Mouse (Mus musculus): ENCODE measurements at regions not wholly inside any gene's neighbourhood (a gene's known extent, or its start where the extent isn't known, plus 50 kb on each side); places are given as distances from the start of the nearest gene placed in this dataset.

DNA sequence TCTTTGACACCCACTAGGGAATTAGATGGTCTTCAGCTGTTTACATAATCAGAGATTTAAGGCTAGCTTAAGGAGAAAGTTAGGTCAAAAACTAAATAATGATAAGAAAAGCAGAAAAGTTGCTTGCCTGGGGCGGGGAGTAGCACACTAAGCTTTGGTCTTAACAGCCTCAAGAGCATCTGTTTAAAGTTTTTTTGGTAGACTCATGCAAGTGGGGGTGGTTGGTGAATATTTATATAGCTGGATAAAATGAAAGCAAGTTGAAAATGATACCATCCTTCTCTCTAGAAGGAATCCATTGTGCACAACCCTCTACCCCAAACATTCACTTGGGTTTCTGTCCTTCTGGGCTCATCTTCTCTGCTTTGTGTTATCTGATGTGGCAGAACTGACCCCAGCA is 85.3 kb upstream of the Lifr start:
- DNase-seq: no peak

DNA sequence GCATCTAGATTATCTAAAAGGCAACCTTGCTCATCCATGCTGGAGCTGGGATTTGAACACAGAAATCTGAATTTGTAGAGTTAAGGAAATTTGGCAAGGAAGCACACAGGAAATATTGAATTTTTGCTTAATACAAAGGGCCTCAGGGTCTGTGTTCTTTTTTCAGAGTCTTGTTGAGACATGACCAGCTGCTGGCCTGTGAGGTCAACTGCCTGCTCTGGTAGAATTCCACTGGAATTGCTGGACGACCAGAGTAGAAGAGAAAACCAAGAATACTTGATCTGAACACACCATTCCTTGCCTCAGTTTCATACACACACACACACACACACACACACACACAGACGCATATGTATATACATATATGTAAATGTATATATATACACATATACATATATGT is 84.1 kb upstream of the Lifr start:
- no peak for DNase-seq

DNA sequence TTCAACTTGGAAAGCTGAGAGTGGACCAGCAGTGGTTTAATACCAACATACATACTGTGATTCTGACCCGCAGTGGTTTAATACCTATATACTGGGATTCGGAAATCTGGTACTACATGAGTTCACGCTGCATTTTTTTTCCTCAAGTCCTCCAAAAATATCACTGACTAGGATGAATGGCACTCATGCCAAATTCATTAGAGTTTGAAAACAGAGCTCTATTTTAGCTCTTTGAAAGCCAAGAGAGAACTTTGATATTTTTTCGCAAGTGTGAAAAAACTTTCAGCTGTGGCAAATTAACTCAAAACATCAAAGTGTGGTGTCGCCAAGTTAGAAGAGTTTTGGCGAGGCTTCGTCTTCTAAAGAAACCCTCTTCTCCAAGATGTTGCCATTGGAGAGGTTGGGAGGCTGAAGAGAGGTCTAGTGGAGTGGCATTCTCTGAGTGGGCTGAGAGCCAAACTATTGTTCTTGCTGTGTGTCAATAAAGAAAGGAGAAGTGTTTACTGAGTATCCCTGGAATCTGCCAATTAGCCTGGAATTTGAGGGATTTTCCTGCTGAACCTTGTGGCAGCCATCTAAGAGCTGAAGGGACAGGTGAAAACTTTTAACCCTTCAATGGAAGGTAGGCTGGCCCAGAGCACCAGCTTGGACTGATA is 81.6 kb upstream of the Lifr start:
- DNase-seq: no peak

DNA sequence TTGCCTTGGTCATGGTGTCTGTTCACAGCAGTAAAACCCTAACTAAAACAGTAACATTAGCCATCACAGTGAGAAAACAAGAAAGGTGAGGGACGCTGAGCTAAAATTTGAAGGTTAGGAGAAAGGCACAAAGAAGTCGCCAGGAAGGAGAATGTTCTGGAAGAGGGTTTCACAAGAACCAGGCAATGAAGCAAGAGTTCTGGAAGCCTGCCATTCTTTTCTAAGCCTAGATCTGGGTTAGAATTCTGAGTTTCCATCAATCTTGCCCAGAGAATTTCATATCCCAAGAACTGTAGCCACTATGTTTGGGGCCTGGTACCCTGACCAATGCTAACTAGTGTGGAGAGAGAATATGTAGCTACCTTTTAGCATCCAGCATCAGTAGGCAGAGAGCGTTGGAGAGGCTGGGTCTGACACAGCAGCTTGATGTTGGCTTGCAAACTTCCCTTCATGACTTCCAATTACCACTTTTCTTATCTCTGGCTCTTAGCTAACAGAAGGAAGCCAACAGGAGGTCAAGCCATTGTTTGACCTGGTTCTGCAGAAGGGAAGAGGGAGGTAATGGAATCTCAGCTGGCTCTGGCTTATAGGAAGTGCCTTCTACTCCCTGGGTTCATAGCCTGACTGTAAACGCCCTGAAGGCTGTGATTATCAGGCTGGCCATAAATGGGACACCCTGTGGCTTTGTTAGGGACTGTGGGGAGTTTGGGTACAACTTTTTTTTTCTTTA is 79.3 kb upstream of the Lifr start:
- DNase-seq: no peak

DNA sequence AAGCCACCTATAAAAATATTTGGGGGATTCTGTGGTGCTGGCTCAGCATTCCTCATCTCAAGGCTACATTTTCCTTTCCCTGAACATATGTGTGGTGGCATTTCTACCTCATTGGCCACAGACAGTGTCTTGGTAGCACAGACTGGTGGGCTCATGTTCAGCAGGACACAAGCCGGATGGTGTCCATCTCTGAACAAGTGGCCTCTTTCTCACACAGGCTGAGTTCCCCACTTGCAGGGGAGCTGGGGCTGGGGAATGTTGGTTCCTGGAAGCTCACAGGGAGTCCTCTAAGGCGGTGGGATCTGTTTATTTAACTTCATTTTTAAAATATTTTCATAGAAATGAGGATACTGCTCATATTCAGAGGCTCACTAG is 78.7 kb upstream of the Lifr start:
- DNase-seq: no peak

DNA sequence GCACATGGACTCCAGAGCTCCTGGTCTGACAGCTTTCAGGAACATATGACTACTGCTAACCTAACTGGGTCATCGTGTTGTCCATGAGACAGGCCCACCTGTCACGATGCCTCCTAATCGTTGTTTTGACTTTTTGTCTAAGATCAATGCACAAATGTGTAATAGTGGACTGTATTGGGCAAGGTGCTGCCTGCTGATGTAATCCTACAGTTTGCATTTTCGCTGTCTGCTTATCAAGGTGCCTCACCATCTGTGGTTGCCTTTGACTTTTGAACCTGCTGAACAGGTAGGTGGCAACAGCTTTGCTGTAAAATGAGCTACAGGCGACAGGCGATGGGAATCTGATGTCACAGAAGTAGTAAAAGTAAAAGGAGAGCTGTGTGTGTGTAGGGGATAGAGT is 78.0 kb upstream of the Lifr start:
- DNase-seq: no peak

DNA sequence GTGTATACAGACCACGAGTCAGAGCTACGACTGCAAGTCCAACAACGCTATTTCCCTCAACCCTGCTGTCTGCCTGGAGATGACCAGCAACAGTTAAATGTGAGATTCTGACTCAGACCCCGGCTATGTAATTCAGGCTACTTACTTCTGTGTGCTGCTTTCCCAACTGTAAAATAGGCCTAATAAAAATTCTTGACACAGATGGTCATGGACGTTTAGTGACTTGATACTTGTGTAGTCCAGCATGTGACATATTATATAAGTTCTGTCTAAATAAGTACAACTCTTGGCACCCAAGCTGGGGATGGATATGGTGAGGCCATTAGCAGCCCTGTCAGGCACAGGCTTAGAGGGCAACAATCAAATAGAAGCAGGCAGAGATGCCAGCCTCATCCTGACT is 77.4 kb upstream of the Lifr start:
- no peak for DNase-seq

DNA sequence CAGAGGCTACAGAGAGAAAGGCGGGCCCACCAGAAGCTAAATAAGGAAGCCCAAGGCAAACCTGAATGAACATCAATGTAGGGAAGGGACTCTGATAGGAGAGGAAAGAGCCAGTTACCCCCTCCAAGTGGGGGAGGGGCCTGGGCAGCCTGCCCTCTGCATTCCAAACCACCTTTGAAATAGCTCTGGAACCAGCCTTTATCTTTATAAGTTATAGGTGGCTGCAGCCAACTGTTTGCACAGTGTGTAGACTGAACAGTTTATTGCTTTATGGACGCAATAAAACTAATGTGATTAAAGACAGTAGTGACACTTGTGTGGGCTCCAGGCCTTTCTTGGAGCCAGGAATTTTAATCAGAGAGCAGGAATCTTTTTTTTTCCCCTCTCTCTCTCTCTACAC is 75.4 kb upstream of the Lifr start:
- no peak for DNase-seq

DNA sequence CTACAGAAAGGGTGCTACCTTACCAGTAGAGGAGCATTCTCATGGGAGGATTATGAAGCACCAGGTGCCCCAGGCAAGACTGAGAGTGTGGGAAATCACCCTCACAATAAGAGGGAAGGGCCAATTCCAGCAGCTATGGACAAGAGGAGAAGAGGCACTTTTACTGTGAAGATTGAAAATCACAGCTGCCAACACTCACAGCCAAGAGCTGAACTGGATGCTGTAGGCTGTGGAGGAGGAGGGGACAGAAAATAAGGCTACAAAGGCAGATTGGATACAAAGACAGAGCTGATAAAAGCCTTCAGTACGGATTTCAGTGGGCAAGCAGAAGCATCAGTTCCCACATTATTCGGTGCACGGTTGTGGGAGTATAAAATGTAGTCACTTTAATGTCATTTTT is 74.4 kb upstream of the Lifr start:
- no peak for DNase-seq

DNA sequence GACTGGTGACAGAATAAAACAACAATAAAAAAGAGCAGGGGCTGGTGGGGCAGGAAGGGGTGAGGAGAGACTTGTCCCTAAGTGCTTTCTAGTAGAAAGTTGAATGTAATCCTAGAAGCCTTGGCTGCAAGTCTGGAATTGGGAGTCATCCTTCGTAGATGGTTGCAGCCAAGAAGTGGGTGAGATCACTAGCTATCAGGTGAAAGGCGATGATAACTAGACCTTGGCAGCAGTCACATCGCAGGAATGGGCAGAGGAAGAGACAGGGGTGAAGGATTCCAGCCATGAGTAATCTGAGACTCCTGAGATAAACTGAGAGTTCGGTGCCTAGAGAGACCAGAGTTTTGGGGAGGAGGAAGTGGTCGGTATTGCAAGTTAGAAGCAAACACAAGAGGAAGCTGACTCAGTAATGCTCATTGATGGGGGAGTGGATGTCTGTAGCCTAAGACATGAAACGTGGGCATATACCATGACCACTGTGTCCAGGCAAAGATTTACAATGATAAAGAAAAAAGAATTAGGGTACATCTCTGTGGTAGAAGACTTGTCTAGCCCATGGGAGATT is 73.1 kb upstream of the Lifr start:
- DNase-seq: no peak

DNA sequence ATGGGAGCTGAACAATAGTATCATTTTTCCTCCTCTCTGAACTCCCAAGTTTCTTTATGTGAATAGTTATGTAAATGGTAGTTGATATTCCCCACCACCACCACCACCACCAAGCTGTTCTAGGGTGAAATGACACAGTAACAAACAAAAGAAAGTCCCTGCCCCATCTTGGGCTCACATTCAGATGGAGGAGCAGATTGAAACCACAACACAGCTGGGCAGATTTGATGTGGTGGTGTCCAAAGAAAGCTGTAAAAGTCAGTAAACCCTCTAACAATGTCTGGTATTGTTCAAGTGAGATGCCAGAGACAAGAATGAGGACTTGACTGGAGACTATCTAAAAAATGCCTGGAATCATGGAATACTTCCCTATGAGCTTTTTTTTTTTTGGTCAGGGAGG is 67.8 kb upstream of the Lifr start:
- no peak for DNase-seq

DNA sequence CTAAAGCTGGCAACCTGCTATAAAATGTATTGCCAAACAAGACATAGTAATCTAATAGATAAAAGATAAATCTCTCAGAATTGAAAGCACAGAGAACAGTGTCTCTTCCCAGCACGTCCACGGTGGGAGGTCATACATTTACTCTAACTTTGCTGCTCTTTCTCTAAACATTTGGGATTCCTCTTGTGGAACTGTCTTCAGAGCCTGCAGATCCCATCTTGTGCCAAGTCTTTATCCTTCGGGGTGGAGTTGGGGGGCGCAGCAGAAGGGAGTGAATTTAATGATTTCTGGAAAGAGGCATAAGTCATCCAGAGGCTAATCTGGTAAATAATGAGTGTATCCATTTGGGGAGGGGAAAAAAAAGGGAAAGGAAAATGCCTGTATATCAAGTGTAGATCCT is 65.2 kb upstream of the Lifr start:
- DNase-seq: no peak

DNA sequence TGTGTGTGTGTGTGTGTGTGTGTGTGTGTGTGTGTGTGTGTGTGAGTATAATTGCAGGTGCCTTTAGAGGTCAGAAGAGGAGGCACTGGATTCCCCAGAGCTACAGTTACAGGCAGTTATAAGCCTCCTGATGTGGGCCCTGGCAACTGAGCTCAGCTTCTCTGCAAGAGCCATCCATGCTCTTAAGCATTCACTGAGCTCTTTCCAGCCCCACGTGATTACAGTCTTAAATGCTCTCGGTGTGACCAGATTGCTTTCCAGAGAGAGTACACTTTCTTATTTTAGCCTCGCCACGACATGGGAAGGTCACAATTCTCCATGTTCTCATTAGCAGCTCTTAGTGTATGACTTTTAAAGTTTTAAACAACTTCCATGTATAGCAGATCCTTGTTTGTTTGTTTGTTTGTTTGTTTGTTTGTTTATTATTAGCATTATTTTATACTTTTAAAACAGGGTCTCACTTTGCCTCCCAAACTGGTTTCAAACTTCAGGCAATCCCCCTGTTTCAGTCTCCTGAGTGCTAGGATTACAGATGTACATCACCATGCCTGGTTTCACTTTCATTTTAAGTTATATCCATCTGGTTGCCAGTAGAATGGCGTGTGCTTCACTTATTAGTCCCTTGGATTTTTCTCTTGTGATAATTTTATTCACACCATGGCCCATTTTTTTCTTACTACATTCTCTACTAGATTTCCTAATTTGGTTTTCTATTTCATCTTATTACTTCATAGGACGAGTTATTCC is 58.9 kb upstream of the Lifr start:
- no peak for DNase-seq

DNA sequence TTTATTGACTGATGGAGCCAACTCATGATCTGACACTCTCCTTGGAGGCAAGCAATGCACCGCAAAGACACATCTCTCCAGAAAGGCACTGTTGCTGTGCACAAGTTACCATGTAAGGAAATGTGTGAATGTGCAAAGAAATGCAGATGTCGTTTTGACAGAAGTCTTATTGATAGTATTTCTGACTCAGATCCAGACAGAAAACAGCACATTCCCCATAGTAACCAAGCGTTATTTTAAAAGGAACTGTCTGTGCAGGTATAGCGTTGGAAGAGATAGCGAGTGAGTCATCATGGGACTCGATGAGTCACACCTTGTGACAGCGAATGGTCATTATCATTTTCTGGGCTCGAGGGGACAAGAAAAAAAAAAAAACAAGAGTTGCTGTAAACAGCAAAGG is 52.9 kb upstream of the Lifr start:
- DNase-seq: no peak

DNA sequence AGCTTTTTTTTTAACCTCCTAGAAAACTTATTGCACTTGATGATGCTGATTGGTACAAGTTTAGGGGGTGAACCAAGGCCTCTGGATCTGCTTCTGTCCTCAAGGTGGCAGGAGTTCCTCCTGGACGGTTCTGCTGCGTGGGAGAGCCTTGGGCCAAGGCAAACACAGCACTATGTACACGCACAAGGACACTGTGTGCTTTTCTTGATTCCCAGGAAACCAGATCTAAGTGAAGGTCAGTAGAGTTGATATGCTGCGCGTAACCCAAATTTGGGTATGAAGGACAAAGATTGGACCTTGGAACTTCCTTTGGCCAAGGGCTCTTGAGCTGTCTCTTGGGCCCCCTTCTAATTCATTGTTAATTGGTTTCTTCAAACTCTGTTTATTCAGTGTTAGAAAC is 51.3 kb upstream of the Lifr start:
- no peak for DNase-seq

DNA sequence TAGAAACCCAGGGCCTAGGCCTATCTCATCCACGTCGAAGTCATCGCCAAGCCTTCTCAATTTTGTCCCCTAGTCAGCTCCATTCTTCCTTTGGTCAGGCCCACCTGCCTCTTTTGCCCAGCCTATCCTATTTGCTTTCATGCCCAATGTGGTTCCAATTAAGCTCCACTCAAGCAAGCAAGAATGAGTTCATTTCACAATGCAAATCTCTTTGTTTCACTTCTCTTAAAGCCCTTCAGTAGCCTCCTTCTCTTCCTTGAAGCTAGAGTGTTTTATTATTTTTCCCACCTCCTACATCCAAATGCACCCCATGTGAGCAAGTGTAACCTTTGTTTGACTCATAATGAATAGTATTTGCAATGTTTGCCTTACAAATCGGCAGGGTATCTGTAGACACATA is 50.6 kb upstream of the Lifr start:
- no peak for DNase-seq
